Mouse (Mus musculus) urinary bladder, postnatal 25 days (tissue): ENCODE measurements around the gene Cd24a.

Experiments
- DNase-seq: peaks from one replicate; pipeline ENCODE4 v3.0.0; 2022; ENCODE audit warnings: low spot score

The Cd24a gene

DNA sequence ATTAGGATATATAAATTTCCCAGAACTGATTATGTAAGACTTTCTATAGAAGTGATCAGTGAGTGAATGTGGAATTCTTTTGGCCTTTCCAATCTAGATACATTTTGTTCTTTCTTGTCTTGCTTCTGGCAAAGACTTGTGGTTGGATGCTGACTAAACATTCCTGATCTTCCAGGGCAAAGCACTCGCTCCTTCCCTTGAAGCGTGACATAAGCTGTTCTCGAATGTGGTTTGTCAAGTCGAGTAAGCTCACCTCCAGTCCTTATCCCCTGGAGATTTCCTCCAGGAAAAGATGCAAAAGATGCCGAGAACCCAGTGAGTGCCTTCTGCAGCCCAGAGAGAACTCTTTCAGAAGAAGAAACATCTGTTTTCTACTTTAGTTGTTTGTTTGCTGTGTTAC, 51.1 kb downstream of the Cd24a start:
- DNase-seq, result no peak

DNA sequence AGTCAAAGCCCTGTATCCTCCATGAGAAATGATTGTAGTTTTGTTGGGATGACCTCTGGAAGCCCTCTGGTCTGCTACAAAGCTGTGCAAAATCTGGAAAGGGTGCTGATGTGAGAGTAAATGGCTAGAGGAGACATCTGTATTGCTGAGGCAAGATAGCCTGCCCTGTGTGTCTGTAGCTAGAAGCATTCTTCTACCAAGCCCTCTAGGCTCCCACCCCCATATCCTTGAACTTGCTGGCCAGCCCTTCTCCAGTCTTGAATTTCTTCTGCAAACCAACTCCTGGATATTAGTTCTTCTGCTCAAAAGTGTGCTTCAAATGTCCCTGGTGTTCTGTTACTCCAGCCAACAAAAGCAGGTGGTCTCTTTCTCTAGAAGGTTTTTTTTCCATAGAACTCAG, 51.8 kb downstream of the Cd24a start:
- no peak for DNase-seq

DNA sequence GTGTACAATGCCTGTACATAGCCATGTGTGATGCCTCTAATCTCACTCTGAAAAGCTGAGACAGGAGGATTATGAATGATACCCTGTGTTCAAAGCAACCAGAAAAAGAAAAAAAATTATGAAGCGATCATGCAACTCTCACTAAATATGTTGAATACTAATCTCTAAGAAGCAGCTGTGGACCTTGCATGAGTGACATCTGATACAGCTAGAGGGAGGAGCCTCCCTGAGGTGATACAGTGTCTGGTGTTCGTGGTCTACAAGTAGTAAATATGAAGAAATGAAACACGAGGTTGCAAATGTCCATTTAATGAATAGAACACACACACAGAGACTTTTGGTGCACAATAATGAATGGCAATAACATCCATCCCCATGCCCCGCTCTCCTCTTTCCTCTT, 52.5 kb downstream of the Cd24a start:
- DNase-seq, result no peak

DNA sequence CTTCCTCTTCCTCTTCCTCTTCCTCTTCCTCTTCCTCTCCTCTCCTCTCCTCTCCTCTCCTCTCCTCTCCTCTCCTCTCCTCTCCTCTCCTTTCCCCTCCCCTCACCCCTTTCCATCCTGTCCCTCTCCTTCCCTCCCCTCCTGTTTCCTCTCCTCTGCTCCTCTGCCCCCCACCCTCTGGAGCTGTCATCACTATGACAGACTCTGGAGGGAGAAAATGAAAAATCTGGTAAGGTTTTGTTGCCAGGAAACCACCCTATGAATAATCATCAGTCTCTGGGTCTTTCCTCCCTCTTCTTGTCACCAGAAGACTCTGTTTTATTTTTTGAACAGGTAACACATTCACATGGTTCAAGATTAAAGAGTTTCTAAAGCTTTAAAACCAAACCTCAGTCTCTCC, 53.0 kb downstream of the Cd24a start:
- DNase-seq, result no peak

DNA sequence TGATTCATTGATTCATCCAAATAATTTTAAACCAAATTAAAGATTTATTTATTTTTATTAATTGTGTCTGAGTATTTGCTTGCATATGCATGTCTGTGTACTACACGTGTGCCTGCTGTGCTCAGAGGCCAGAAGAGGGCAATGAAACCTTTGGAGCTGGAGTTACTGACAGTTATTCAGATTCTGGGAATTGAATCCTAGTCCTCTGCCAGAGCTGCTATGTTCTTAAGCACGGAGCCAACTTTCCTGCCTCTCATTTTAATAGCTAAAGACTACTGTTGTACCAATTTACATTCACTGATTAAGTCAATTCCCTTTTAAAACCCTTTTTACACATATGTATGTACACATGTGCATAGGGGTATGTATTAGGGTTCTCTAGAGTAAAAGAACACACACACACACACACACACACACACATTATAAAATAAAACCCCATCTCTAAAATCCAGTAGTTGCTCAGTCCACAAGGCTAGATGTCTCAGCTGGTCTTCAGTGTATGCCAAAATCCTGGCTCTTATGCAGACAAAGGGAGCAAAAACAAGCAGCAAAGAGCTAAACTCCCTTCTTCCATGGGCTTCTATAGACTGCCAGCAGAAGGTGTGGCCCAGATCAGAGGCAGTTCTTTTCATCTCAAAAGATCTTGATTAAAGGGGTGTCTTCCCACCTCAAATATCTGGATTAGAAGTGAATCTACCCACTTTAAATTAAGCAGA, 53.7 kb downstream of the Cd24a start:
- DNase-seq, result no peak

DNA sequence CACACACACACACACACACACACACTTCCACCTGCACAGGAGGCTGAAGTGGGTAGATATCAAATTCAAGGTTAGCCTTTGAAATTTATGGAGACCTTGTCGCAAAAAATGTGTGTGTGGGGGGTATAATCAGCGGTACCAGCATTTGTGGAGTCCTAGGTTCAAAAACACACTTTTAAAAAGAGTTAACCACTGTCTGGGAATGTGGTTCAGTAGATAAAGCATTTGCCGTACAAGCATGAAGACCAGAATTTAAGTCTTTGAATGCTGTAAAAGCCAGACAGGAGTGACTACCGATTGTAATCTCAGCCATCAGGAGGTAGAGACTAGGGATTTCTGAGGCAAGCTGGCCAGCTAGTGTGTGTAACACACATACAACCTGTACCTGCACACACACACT, 55.0 kb downstream of the Cd24a start:
- DNase-seq, result no peak
